Mouse (Mus musculus) embryonic facial prominence, embryonic 13.5 days (tissue): ENCODE data around the gene Meox1. TPM values are rescaled to one million over a fixed set of nuclear protein-coding genes. Genes with fewer than 3 reads are reported as not detected.

Source experiments
- ATAC-seq: fragments of 200-750 bp; cut with Nextera tagmentation; 2 replicates; pipeline ENCODE4 v1.8.0; 2017; ENCODE audit warnings: low read depth; ENCODE audit not compliant: insufficient number of reproducible peaks, insufficient read depth, low FRiP score, low TSS enrichment
- H3K27ac ChIP-seq: fragments of 300-500 bp; sonication (generic); 2 replicates; pipeline ENCODE4 v1.5.1; 2015; ENCODE audit warnings: moderate library complexity, mild to moderate bottlenecking, inconsistent platforms
- H3K27me3 ChIP-seq: fragments of 300-500 bp; sonication (generic); 2 replicates; pipeline ENCODE4 v1.6.1; 2015; ENCODE audit warnings: mild to moderate bottlenecking, inconsistent platforms
- H3K36me3 ChIP-seq: fragments of 300-500 bp; sonication (generic); 2 replicates; pipeline ENCODE4 v1.6.1; 2015; ENCODE audit warnings: mild to moderate bottlenecking, inconsistent platforms
- H3K4me1 ChIP-seq: fragments of 300-500 bp; sonication (generic); 2 replicates; pipeline ENCODE4 v1.6.1; 2015; ENCODE audit warnings: inconsistent platforms
- H3K4me2 ChIP-seq: fragments of 300-500 bp; sonication (generic); 2 replicates; pipeline ENCODE4 v1.6.1; 2015; ENCODE audit warnings: moderate library complexity, mild to moderate bottlenecking, inconsistent platforms
- H3K4me3 ChIP-seq: fragments of 300-500 bp; sonication (generic); 2 replicates; pipeline ENCODE4 v1.5.1; 2015; ENCODE audit warnings: mild to moderate bottlenecking, inconsistent platforms
- H3K9ac ChIP-seq: fragments of 300-500 bp; sonication (generic); 2 replicates; pipeline ENCODE4 v1.6.1; 2015; ENCODE audit warnings: mild to moderate bottlenecking, inconsistent platforms
- H3K9me3 ChIP-seq: fragments of 300-500 bp; sonication (generic); 2 replicates; pipeline ENCODE4 v1.6.1; 2016; ENCODE audit warnings: inconsistent platforms
- WGBS: fragments of 180-500 bp; shearing (Covaris S2); methylation state at CpG from one replicate; pipeline ENCODE4 v1.1.7; 2015; ENCODE audit warnings: mixed read lengths; 5-methylcytosine and 5-hydroxymethylcytosine counted together
- polyA plus RNA-seq: library from polyadenylated mRNA; unstranded; fragments of >200 nt; fragmentation: Nextera tagmentation; extraction: Ambion mirVana; gene quantifications from 2 replicates; pipeline ENCODE4 v1.2.1, GENCODE M21; 2015

The Meox1 gene
- polyA plus RNA-seq, 1 experiment from 2014 or later: 6.3 TPM

GRCm38 (mm10) chr11:101849286-101849685, 44.9 kb downstream of the Meox1 start:
- Histone ChIP-seq H3K9me3 (no peaks in the 10 kb centered on the region), H3K27ac (no peak overlapping the region), H3K4me3 (no peak overlapping the region), H3K27me3 (no peaks in the 10 kb centered on the region), H3K36me3 (no peaks in the 10 kb centered on the region), H3K4me2 (no peak overlapping the region), H3K4me1 (peaks cover 18% of the 10 kb centered on the region), H3K9ac (no peak overlapping the region)
- 69% methylated on average over 4 of the region's 4 CpGs for WGBS
- ATAC-seq: no peak

GRCm38 (mm10) chr11:101847509-101847908, 46.7 kb downstream of the Meox1 start:
- Histone ChIP-seq H3K36me3 (no peaks in the 10 kb centered on the region), H3K4me3 (no peak overlapping the region), H3K27ac (no peak overlapping the region), H3K9ac (no peak overlapping the region), H3K9me3 (no peaks in the 10 kb centered on the region), H3K4me1 (peaks cover 23% of the 10 kb centered on the region), H3K27me3 (no peaks in the 10 kb centered on the region), H3K4me2 (no peak overlapping the region)
- 85% methylated on average over 5 of the region's 5 CpGs for WGBS
- no peak for ATAC-seq

DNA sequence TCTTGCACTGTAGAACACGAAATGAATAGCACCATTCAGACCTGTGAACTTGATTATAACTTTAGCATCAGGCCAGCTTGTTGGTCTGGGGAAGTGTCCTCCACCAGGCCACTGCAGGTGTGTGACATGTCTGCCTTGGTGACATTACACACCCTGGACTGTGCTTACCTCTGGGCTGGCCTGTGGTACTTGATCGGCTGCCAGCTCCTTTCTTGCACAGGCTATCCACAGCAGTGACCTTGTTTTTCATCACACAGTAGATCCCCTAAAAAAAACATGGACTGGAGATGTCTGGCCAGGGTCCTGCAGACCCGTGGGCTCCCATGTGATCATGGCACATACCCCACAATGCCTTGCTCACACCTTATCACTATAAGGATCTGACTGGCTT, 51.4 kb downstream of the Meox1 start:
- no peaks in the 10 kb centered on the region for H3K27me3 ChIP-seq
- H3K36me3 ChIP-seq: no peaks in the 10 kb centered on the region
- 0 out of 2 replicates have a peak, but pooled peaks cover 7% of the 10 kb centered on the region for H3K9me3 ChIP-seq
- no peak for ATAC-seq
- H3K4me3 ChIP-seq: no peak overlapping the region
- peaks cover 16% of the 10 kb centered on the region for H3K4me1 ChIP-seq
- H3K27ac ChIP-seq: peak overlapping the region; percentile 88
- H3K9ac ChIP-seq: no peak overlapping the region
- WGBS: 75% methylated on average over 3 of the region's 3 CpGs
- H3K4me2 ChIP-seq: no peak overlapping the region

GRCm38 (mm10) chr11:101841998-101842772, 52.0 kb downstream of the Meox1 start:
- H3K9ac ChIP-seq: no peak overlapping the region
- H3K9me3 ChIP-seq: 0 out of 2 replicates have a peak, but pooled peaks cover 7% of the 10 kb centered on the region
- H3K4me3 ChIP-seq: no peak overlapping the region
- H3K36me3 ChIP-seq: no peaks in the 10 kb centered on the region
- ATAC-seq: 0 out of 2 replicates have a peak, but pooled peaks have one; percentile 72
- peaks cover 16% of the 10 kb centered on the region for H3K4me1 ChIP-seq
- H3K4me2 ChIP-seq: no peak overlapping the region
- peak overlapping the region; percentile 88 for H3K27ac ChIP-seq
- no peaks in the 10 kb centered on the region for H3K27me3 ChIP-seq
- 75% methylated on average over 15 of the region's 15 CpGs for WGBS

- no peak overlapping the region for H3K27ac ChIP-seq
- H3K4me1 ChIP-seq: peaks cover 21% of the 10 kb centered on the region
- no peak for ATAC-seq
- 0 out of 2 replicates have a peak, but pooled peaks cover 7% of the 10 kb centered on the region for H3K9me3 ChIP-seq
- no peaks in the 10 kb centered on the region for H3K36me3 ChIP-seq
- WGBS: 97% methylated on average over 3 of the region's 3 CpGs
- no peak overlapping the region for H3K4me2 ChIP-seq
- no peaks in the 10 kb centered on the region for H3K27me3 ChIP-seq
- H3K4me3 ChIP-seq: no peak overlapping the region
- H3K9ac ChIP-seq: no peak overlapping the region
Observed at GRCm38 (mm10) chr11:101840405-101840804, 53.8 kb downstream of the Meox1 start.

DNA sequence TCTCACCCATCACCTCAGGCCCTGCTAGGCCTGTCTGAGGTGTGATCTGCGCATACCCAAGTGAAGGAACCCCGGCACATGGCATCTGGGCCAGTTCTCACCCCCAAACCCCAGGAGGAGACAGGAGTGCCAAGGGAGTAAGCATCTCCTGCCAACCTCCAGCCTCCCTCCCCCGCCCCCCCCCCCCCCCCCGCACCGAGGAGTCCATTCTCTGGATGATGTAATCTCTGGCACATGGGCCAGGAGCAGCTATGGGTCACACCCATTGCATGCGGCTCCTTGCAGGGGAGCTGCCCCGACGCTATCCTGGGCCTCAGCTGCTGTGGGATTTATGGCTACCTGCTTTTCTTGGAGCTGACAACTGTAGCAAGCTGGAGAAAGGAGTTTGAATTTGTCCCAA, 54.7 kb downstream of the Meox1 start:
- Histone ChIP-seq H3K4me1 (peaks cover 27% of the 10 kb centered on the region), H3K4me3 (no peak overlapping the region), H3K27ac (no peak overlapping the region), H3K9me3 (0 out of 2 replicates have a peak, but pooled peaks cover 7% of the 10 kb centered on the region), H3K27me3 (no peaks in the 10 kb centered on the region; the same call in 1 of the 2 replicates), H3K4me2 (no peak overlapping the region), H3K36me3 (no peaks in the 10 kb centered on the region), H3K9ac (no peak overlapping the region)
- 40% methylated on average over 6 of the region's 8 CpGs for WGBS
- no peak for ATAC-seq

- WGBS: 61% methylated on average over 7 of the region's 7 CpGs
- H3K36me3 ChIP-seq: no peaks in the 10 kb centered on the region
- peaks cover 36% of the 10 kb centered on the region for H3K4me1 ChIP-seq
- ATAC-seq: no peak
- no peak overlapping the region for H3K4me2 ChIP-seq
- no peak overlapping the region for H3K9ac ChIP-seq
- H3K27ac ChIP-seq: peak overlapping the region; percentile 28; the same call in 1 of the 2 replicates
- H3K9me3 ChIP-seq: no peaks in the 10 kb centered on the region
- H3K27me3 ChIP-seq: no peaks in the 10 kb centered on the region; the same call in 1 of the 2 replicates
- H3K4me3 ChIP-seq: no peak overlapping the region
Observed at GRCm38 (mm10) chr11:101832001-101832400, 62.2 kb downstream of the Meox1 start.

DNA sequence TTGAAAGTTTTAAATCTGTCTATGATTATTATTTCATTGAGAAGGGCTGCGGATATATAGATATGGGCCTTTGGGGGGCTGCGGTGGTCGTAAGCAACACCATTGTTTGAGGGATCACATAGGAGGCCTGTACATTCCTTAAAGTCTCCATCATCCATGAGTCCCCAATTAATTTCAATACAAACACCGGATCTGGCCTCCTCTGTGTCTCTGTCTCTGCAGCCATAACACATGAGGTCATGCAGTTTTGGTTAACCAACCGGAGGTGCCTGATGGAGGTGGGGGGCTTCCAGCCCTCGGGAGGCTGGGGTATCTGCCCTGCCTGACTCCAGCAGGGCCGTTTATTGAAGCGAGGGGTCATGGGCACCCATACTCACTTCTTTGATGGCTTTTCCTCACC, 63.6 kb downstream of the Meox1 start:
- ATAC-seq: no peak
- Histone ChIP-seq H3K4me3 (no peak overlapping the region), H3K9ac (no peak overlapping the region), H3K36me3 (no peaks in the 10 kb centered on the region), H3K4me1 (peaks cover 32% of the 10 kb centered on the region), H3K27ac (peak overlapping the region; percentile 78), H3K4me2 (peak overlapping the region; percentile 38; the same call in 1 of the 2 replicates), H3K9me3 (no peaks in the 10 kb centered on the region), H3K27me3 (no peaks in the 10 kb centered on the region; the same call in 1 of the 2 replicates)
- WGBS: 45% methylated on average over 8 of the region's 8 CpGs

DNA sequence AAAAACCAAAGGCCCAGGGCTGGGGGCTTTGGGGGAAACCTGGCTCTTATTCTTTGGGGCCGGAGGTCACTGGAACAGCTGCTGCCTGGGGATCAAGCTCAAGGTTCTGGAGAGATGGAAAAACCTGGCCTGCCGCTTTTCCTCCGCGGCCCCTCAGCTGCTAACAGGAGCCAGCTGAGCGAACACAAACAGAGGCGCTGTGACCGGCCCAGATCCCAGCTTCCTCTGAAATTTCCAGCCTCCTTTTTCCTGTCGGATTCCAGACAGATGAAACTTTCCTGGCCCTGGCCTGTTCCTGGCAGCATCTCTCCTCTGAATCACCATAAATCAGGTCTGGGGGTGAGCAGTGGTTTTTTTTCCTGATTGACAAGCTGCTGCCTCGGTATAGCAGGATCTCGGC, 64.1 kb downstream of the Meox1 start:
- H3K27me3 ChIP-seq: no peaks in the 10 kb centered on the region; the same call in 1 of the 2 replicates
- no peak overlapping the region for H3K4me3 ChIP-seq
- H3K9ac ChIP-seq: no peak overlapping the region
- peak overlapping the region; percentile 38 for H3K4me2 ChIP-seq
- no peaks in the 10 kb centered on the region for H3K36me3 ChIP-seq
- H3K27ac ChIP-seq: peak overlapping the region; percentile 78
- peaks cover 27% of the 10 kb centered on the region for H3K4me1 ChIP-seq
- 5% methylated on average over 10 of the region's 10 CpGs for WGBS
- no peak for ATAC-seq
- H3K9me3 ChIP-seq: no peaks in the 10 kb centered on the region

GRCm38 (mm10) chr11:101828718-101829117, 65.5 kb downstream of the Meox1 start:
- H3K9ac ChIP-seq: no peak overlapping the region
- H3K4me1 ChIP-seq: peaks cover 25% of the 10 kb centered on the region
- H3K4me2 ChIP-seq: no peak overlapping the region
- WGBS: 86% methylated on average over 4 of the region's 4 CpGs
- H3K36me3 ChIP-seq: no peaks in the 10 kb centered on the region
- H3K9me3 ChIP-seq: no peaks in the 10 kb centered on the region
- no peaks in the 10 kb centered on the region for H3K27me3 ChIP-seq
- H3K27ac ChIP-seq: no peak overlapping the region
- ATAC-seq: no peak
- no peak overlapping the region for H3K4me3 ChIP-seq
